Mouse (Mus musculus): Measurements from ENCODE around the gene Spop. TPM values are rescaled to one million over a fixed set of nuclear protein-coding genes. Genes with fewer than 3 reads are reported as not detected.
"Not testable (repeated sequence)": the region's sequence is repeated elsewhere in the genome, so short reads cannot be mapped to it uniquely, and the experiment has no call there.

Spop gene
- polyA plus RNA-seq, 1 experiment: 31.4 TPM

DNA sequence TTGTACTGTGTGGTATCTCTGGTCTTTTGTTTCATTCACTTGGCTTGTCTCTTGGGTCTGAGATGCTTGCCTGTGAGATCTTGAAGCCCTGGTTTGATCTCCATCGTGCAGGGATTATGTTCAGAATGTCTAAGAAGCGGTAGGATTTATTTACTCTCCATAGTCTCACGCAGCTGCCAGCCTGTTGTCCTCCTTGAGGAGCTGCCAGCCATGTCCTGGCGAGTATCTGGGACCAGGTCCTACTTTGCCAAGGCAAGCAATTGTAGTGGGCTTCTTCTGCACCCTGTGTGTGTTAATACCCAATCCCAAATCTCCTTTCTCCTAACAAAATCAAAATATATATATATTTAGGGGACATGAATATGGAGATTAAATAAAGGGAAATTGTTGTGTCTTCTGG, 79.1 kb downstream of the Spop start:
- Histone ChIP-seq H3K27me3 (ENCODE audit: control insufficient read depth, insufficient read depth, low read length) (no peaks in the 10 kb centered on the region), H3K36me3 (ENCODE audit: control insufficient read depth, insufficient read depth, low read length) (peaks cover 27% of the 10 kb centered on the region), H3K4me1 (ENCODE audit: control insufficient read depth, insufficient read depth, insufficient read length) (no peaks in the 10 kb centered on the region), H3K4me3 (ENCODE audit: extremely low read depth, insufficient read depth, insufficient read length) (no peak overlapping the region), H3K27ac (ENCODE audit: insufficient read depth, low read length) (no peak overlapping the region)
- TF ChIP-seq CTCF (IDR thresholded peaks at IDR 0.05; ENCODE audit: extremely low read depth, insufficient read depth, insufficient read length, insufficient replicate concordance) (no peak), POLR2A (IDR thresholded peaks at IDR 0.05; ENCODE audit: low read depth, low read length) (no peak)
- no peak for DNase-seq (ENCODE audit: low read depth in 1 of 2, low spot score in 2 of 2)
- WGBS: 93% methylated on average over 4 of the region's 4 CpGs

DNA sequence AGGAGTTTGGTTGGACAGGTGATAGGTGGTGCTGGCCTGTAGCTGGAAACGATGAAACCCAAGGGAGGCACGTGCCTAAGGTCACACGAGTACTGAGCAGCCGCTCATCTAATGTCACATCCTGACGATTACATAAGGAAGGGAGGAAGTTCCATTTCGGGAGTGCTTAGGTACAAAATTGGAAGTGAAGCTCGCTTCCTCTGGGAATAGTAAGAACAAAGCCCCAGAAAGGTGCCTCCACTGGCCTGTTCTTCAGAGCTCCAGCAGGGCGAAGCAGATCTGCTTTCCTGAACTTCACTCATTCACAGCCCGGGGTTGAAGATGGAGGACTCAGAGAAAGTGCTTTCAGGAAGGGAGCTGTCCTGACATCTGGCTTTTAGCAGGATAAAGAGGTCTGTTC, 80.1 kb downstream of the Spop start:
- WGBS: 91% methylated on average over 9 of the region's 9 CpGs
- H3K27me3 ChIP-seq (ENCODE audit: control insufficient read depth, insufficient read depth, low read length): no peaks in the 10 kb centered on the region
- peaks cover 22% of the 10 kb centered on the region for H3K36me3 ChIP-seq (ENCODE audit: control insufficient read depth, insufficient read depth, low read length)
- no peak overlapping the region for H3K4me3 ChIP-seq (ENCODE audit: extremely low read depth, insufficient read depth, insufficient read length)
- H3K4me1 ChIP-seq (ENCODE audit: control insufficient read depth, insufficient read depth, insufficient read length): no peaks in the 10 kb centered on the region
- TF ChIP-seq POLR2A (IDR thresholded peaks at IDR 0.05; ENCODE audit: low read depth, low read length) (no peak), CTCF (IDR thresholded peaks at IDR 0.05; ENCODE audit: extremely low read depth, insufficient read depth, insufficient read length, insufficient replicate concordance) (no peak)
- no peak overlapping the region for H3K27ac ChIP-seq (ENCODE audit: insufficient read depth, low read length)
- no peak for DNase-seq (ENCODE audit: low read depth in 1 of 2, low spot score in 2 of 2)

GRCm38 (mm10) chr11:95494374-95494773, 80.5 kb downstream of the Spop start:
- DNase-seq (ENCODE audit: low read depth in 1 of 2, low spot score in 2 of 2): no peak
- Histone ChIP-seq H3K27me3 (ENCODE audit: control insufficient read depth, insufficient read depth, low read length) (no peaks in the 10 kb centered on the region), H3K36me3 (ENCODE audit: control insufficient read depth, insufficient read depth, low read length) (peaks cover 19% of the 10 kb centered on the region), H3K27ac (ENCODE audit: insufficient read depth, low read length) (no peak overlapping the region), H3K4me1 (ENCODE audit: control insufficient read depth, insufficient read depth, insufficient read length) (no peaks in the 10 kb centered on the region), H3K4me3 (ENCODE audit: extremely low read depth, insufficient read depth, insufficient read length) (no peak overlapping the region)
- WGBS: 92% methylated on average over 3 of the region's 3 CpGs
- TF ChIP-seq CTCF (IDR thresholded peaks at IDR 0.05; ENCODE audit: extremely low read depth, insufficient read depth, insufficient read length, insufficient replicate concordance) (no peak), POLR2A (IDR thresholded peaks at IDR 0.05; ENCODE audit: low read depth, low read length) (no peak)

DNA sequence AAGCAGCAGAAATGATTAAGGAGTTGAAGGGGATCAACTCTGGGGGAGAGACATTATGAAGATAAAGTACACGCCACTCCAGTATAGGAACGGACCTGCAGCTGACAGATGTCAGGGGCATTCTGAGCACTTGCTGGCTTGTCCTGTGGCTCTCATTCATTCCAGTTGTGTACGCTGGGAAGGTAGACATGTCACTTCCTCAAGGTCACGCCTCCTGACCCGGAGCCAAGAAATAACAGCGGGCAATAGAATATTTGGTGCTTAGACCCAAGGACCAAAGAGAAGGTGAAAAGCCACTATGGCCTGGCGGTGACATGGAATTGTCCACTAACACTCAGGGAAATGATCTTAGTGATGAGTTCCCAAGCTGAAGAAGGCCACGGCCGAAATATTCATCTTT, 82.0 kb downstream of the Spop start:
- no peak for TF ChIP-seq CTCF (IDR thresholded peaks at IDR 0.05; ENCODE audit: extremely low read depth, insufficient read depth, insufficient read length, insufficient replicate concordance)
- TF ChIP-seq POLR2A (IDR thresholded peaks at IDR 0.05; ENCODE audit: low read depth, low read length): no peak
- no peak overlapping the region for H3K27ac ChIP-seq (ENCODE audit: insufficient read depth, low read length)
- DNase-seq (ENCODE audit: low read depth in 1 of 2, low spot score in 2 of 2): no peak
- no peak overlapping the region for H3K4me3 ChIP-seq (ENCODE audit: extremely low read depth, insufficient read depth, insufficient read length)
- H3K4me1 ChIP-seq (ENCODE audit: control insufficient read depth, insufficient read depth, insufficient read length): no peaks in the 10 kb centered on the region
- 91% methylated on average over 9 of the region's 9 CpGs for WGBS
- H3K27me3 ChIP-seq (ENCODE audit: control insufficient read depth, insufficient read depth, low read length): no peaks in the 10 kb centered on the region
- H3K36me3 ChIP-seq (ENCODE audit: control insufficient read depth, insufficient read depth, low read length): peaks cover 13% of the 10 kb centered on the region

- no peak for DNase-seq (ENCODE audit: low read depth in 1 of 2, low spot score in 2 of 2)
- TF ChIP-seq POLR2A (IDR thresholded peaks at IDR 0.05; ENCODE audit: low read depth, low read length): no peak
- no peak for TF ChIP-seq CTCF (IDR thresholded peaks at IDR 0.05; ENCODE audit: extremely low read depth, insufficient read depth, insufficient read length, insufficient replicate concordance)
- Histone ChIP-seq H3K27me3 (ENCODE audit: control insufficient read depth, insufficient read depth, low read length) (no peaks in the 10 kb centered on the region), H3K36me3 (ENCODE audit: control insufficient read depth, insufficient read depth, low read length) (peaks cover 7% of the 10 kb centered on the region), H3K4me3 (ENCODE audit: extremely low read depth, insufficient read depth, insufficient read length) (no peak overlapping the region), H3K27ac (ENCODE audit: insufficient read depth, low read length) (no peak overlapping the region), H3K4me1 (ENCODE audit: control insufficient read depth, insufficient read depth, insufficient read length) (no peaks in the 10 kb centered on the region)
- 95% methylated on average over 5 of the region's 5 CpGs for WGBS
Observed at GRCm38 (mm10) chr11:95497921-95498320, 84.0 kb downstream of the Spop start.

GRCm38 (mm10) chr11:95500412-95500811, 86.5 kb downstream of the Spop start:
- no peak for DNase-seq (ENCODE audit: low read depth in 1 of 2, low spot score in 2 of 2)
- H3K4me3 ChIP-seq (ENCODE audit: extremely low read depth, insufficient read depth, insufficient read length): no peak overlapping the region
- 20% methylated on average over 4 of the region's 4 CpGs for WGBS
- no peaks in the 10 kb centered on the region for H3K4me1 ChIP-seq (ENCODE audit: control insufficient read depth, insufficient read depth, insufficient read length)
- H3K36me3 ChIP-seq (ENCODE audit: control insufficient read depth, insufficient read depth, low read length): peaks cover 1% of the 10 kb centered on the region; the same call in 1 of the 2 replicates
- TF ChIP-seq CTCF (IDR thresholded peaks at IDR 0.05; ENCODE audit: extremely low read depth, insufficient read depth, insufficient read length, insufficient replicate concordance) (no peak), POLR2A (IDR thresholded peaks at IDR 0.05; ENCODE audit: low read depth, low read length) (no peak)
- H3K27me3 ChIP-seq (ENCODE audit: control insufficient read depth, insufficient read depth, low read length): no peaks in the 10 kb centered on the region
- no peak overlapping the region for H3K27ac ChIP-seq (ENCODE audit: insufficient read depth, low read length)

DNA sequence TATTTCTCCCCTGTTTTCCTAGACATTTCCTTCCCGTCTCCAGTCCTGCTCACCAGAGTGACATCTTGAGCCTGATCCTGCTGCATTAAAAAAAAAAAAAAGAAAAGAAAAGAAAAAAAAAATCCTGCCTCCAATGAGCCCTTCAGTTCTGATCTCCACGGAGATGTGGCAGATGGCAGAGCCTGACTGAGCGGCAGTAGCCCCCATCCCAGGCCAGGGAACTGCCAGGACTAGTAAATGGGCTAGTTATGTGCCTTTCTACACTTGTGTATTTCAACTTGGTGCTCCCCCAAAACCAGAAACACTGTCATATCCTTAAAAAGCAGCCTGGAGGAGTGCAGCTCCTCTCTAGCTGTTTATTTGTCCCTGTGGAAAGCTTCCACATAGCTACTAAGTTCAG, 87.0 kb downstream of the Spop start:
- Histone ChIP-seq H3K27me3 (ENCODE audit: control insufficient read depth, insufficient read depth, low read length) (no peaks in the 10 kb centered on the region), H3K36me3 (ENCODE audit: control insufficient read depth, insufficient read depth, low read length) (peaks cover 1% of the 10 kb centered on the region; the same call in 1 of the 2 replicates), H3K4me1 (ENCODE audit: control insufficient read depth, insufficient read depth, insufficient read length) (no peaks in the 10 kb centered on the region), H3K27ac (ENCODE audit: insufficient read depth, low read length) (no peak overlapping the region), H3K4me3 (ENCODE audit: extremely low read depth, insufficient read depth, insufficient read length) (no peak overlapping the region)
- DNase-seq (ENCODE audit: low read depth in 1 of 2, low spot score in 2 of 2): no peak
- TF ChIP-seq POLR2A (IDR thresholded peaks at IDR 0.05; ENCODE audit: low read depth, low read length) (no peak), CTCF (IDR thresholded peaks at IDR 0.05; ENCODE audit: extremely low read depth, insufficient read depth, insufficient read length, insufficient replicate concordance) (no peak)
- 57% methylated on average over 3 of the region's 3 CpGs for WGBS

- WGBS: 86% methylated on average over 8 of the region's 8 CpGs
- not testable (repeated sequence) for DNase-seq (ENCODE audit: low read depth in 1 of 2, low spot score in 2 of 2); H3K36me3 ChIP-seq (ENCODE audit: control insufficient read depth, insufficient read depth, low read length); H3K4me3 ChIP-seq (ENCODE audit: extremely low read depth, insufficient read depth, insufficient read length); H3K4me1 ChIP-seq (ENCODE audit: control insufficient read depth, insufficient read depth, insufficient read length); H3K27ac ChIP-seq (ENCODE audit: insufficient read depth, low read length); H3K27me3 ChIP-seq (ENCODE audit: control insufficient read depth, insufficient read depth, low read length)
Observed at GRCm38 (mm10) chr11:95501826-95502225, 87.9 kb downstream of the Spop start.

Data from spleen, adult 2 months (tissue).